Mouse (Mus musculus): Measurements from ENCODE around the gene Ablim2. TPM values are rescaled to one million over a fixed set of nuclear protein-coding genes. Genes with fewer than 3 reads are reported as not detected.

Ablim2 gene
- polyA plus RNA-seq (2015; fragmentation: Nextera tagmentation; extraction: Ambion mirVana): 1.1 and 1.8 TPM in 2 replicates

DNA sequence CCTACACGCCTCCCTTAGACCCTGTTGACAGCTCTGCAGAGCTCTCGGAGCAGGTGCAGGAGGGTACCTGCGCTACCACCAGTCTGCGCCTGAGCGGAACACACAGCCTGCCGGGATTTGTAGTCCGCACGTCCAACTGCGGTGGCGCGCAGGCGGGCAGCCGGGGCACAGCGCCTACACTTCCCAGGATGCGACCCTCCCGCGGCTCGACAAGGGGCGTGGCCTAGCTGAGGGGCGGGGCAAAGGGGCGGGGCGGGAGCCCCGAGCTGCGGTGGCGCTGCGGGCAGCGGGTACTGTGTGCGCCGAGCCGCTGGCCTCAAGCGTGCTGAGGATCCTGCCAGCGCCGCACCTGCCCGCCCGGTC is at the start of gene Ablim2:
Gene Ablim2, plus strand, starts transcription at position 242 of the 363 bp plus-strand sequence.
- ATAC-seq (ENCODE audit: low FRiP score, low read depth): peak; percentile 95
- no peaks in the 10 kb centered on the region for H3K36me3 ChIP-seq
- under 1% methylated on average over 35 of the region's 35 CpGs for WGBS
- H3K9ac ChIP-seq: peak within 1 kb of the TSS; percentile 59
- no peak within 1 kb of the TSS for H3K27ac ChIP-seq
- no peaks in the 10 kb centered on the region for H3K9me3 ChIP-seq
- peak within 1 kb of the TSS; percentile 61 for H3K4me3 ChIP-seq
- peak within 1 kb of the TSS; percentile 99 for H3K4me2 ChIP-seq (replicated peaks)
- peaks cover 62% of the 10 kb centered on the region for H3K27me3 ChIP-seq
- peaks cover 10% of the 10 kb centered on the region for H3K4me1 ChIP-seq

DNA sequence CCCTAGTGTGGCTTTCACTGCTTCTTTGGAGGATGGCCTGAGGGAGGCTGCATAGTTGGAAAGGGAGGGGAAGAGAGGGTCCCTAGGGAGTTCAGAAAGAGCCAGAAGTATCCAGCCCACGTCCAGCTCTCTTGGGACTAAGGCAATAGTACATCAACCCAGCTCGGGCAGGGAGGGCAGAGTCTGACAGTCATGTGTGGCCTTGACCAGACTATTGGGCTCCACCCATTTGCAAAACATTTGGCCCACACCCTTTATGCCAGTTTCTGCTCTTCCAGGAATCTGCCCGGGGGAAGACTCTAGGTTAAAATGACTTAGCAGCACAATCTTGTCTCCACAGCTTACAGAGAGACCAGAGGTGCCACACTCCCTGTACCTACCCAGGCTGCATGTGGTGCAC is 47.2 kb upstream of the Ablim2 start:
- H3K9me3 ChIP-seq: no peaks in the 10 kb centered on the region
- no peaks in the 10 kb centered on the region for H3K27me3 ChIP-seq
- no peak overlapping the region for H3K27ac ChIP-seq
- H3K36me3 ChIP-seq: no peaks in the 10 kb centered on the region
- H3K4me2 ChIP-seq (replicated peaks): no peak overlapping the region
- peaks cover 3% of the 10 kb centered on the region for H3K4me1 ChIP-seq
- ATAC-seq (ENCODE audit: low FRiP score, low read depth): no peak
- H3K4me3 ChIP-seq: no peak overlapping the region
- no peak overlapping the region for H3K9ac ChIP-seq
- 73% methylated on average over 3 of the region's 3 CpGs for WGBS

DNA sequence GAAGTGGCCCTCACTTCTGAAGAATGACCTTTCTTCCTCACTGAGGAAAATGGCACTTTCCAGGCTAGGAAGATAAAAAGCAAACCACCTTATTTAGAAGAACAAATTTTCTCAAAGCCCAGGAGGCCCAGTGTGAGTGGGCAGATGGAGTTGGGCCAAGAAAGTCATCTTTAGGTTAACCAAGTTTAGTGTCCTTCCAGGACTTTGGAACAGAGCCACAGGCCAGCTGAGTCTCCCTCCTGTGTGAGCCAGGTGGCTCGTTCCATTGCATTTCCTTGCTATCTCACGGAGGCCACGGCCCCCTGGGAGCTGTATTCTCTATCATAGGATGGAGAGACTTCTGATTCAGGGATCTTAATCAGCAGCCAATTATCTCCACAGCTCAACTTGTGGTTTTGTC is 46.7 kb upstream of the Ablim2 start:
- WGBS: 67% methylated on average over 3 of the region's 3 CpGs
- no peak overlapping the region for H3K27ac ChIP-seq

DNA sequence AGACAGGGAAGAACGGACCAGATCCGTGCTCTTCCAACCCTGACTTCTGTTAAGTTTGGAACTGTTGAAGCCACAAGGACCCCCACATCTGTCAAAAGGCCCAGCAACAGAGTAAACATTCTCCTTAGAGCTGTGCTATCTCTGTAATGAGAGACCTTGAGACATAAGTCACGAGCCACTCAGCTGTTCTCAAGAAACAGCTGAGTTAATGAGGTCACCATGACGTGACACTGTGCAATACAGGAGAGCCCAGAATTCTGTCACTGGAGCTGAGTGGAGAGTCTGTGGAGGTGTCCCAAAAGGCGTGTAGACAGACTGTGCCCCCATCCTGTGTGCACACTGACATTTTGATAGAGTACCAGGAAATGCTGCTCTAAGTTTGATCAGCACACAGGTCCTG is 45.2 kb upstream of the Ablim2 start:
- ATAC-seq (ENCODE audit: low FRiP score, low read depth): no peak
- Histone ChIP-seq H3K36me3 (no peaks in the 10 kb centered on the region), H3K27me3 (no peaks in the 10 kb centered on the region), H3K4me1 (peaks cover 3% of the 10 kb centered on the region), H3K9ac (no peak overlapping the region), H3K27ac (no peak overlapping the region), H3K9me3 (no peaks in the 10 kb centered on the region), H3K4me3 (no peak overlapping the region), H3K4me2 (replicated peaks) (no peak overlapping the region)
- WGBS: 63% methylated on average over 5 of the region's 5 CpGs

More for the DNA sequence above, 46.7 kb upstream of the Ablim2 start:
- H3K4me2 ChIP-seq (replicated peaks): no peak overlapping the region
- no peak overlapping the region for H3K4me3 ChIP-seq
- no peak for ATAC-seq (ENCODE audit: low FRiP score, low read depth)
- no peaks in the 10 kb centered on the region for H3K9me3 ChIP-seq
- H3K4me1 ChIP-seq: peaks cover 3% of the 10 kb centered on the region
- no peaks in the 10 kb centered on the region for H3K36me3 ChIP-seq
- no peak overlapping the region for H3K9ac ChIP-seq
- no peaks in the 10 kb centered on the region for H3K27me3 ChIP-seq

DNA sequence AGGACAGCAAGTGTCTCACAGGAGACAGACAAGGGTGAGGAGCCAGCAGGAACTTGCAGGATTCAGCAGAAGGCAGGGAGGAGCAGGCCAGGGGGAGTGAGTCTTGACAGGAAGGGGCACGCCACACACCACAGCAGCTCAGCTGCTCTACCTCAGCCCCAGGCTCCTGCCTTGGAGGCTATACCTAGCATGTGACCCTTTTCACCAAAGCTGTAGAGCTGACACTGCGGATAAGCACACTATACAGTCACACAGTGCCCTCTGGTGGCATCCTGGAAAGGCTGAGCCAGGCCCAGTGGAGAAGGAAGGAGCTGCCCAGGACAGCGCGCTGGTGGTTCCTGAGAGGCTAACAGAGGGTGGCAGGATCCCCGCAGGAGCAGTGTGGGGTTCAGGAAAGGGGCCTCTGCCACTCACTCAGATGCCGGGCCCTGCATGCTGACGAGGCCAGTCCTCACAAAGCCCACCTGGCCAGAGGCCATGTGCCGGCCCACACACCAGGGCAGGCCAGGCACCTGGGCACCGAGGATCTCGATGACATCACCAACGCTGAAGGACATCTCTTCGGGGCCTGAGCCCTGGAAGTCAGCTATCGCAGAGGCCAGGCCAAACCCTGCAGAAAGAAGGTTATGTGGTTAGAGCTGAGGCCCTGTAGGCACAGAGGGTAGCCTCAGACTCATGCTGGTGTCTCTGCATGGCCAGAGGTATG is 43.9 kb upstream of the Ablim2 start:
- Histone ChIP-seq H3K9me3 (no peaks in the 10 kb centered on the region), H3K9ac (no peak overlapping the region), H3K4me3 (no peak overlapping the region), H3K4me2 (replicated peaks) (no peak overlapping the region), H3K4me1 (peaks cover 3% of the 10 kb centered on the region), H3K36me3 (no peaks in the 10 kb centered on the region), H3K27me3 (no peaks in the 10 kb centered on the region), H3K27ac (no peak overlapping the region)
- 52% methylated on average over 13 of the region's 13 CpGs for WGBS
- ATAC-seq (ENCODE audit: low FRiP score, low read depth): peak; percentile 86

DNA sequence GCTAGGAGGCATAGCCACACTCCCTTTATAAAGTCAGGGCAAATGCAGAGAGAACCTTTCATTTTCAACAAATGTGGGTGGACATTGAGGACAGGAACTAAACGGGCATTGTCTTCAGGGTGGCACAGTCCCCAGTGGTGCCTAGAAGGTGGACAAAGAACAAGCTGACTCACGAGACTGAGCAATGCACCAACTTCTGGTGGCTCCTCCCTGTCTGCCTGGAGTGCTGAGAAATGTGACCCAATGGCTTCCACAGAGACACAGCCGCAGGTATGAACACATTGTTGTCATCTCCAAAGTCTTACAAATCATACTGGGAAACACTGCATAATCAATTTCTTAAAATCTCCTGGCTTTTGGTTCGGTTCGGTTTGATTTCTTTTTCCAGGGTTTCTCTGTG is 40.2 kb upstream of the Ablim2 start:
- H3K9me3 ChIP-seq: no peaks in the 10 kb centered on the region
- peaks cover 3% of the 10 kb centered on the region for H3K4me1 ChIP-seq
- no peak overlapping the region for H3K9ac ChIP-seq
- H3K4me3 ChIP-seq: no peak overlapping the region
- no peak overlapping the region for H3K27ac ChIP-seq
- H3K4me2 ChIP-seq (replicated peaks): no peak overlapping the region
- 83% methylated on average over 5 of the region's 5 CpGs for WGBS
- no peaks in the 10 kb centered on the region for H3K36me3 ChIP-seq
- no peaks in the 10 kb centered on the region for H3K27me3 ChIP-seq
- no peak for ATAC-seq (ENCODE audit: low FRiP score, low read depth)

DNA sequence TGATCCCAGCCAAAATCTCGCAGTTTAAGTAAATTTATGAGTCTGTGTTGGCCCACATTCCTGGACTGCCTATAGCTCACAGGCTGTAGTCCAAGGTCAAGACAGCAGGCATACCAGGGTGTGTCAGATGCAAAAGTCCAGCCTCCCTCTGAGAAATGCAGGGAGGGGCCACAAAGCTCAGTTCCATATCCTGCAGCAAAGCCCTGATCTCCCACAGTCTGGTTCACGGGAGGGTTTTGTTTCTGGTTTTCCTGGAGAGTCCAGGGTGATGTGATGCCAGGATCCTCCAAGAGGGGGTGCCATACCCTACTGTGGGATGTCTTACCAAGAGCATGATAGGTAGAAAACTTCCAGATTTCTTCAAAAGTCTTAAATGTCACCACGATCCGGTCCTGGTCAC is 39.7 kb upstream of the Ablim2 start:
- H3K4me2 ChIP-seq (replicated peaks): no peak overlapping the region
- 38% methylated on average over 4 of the region's 4 CpGs for WGBS
- no peaks in the 10 kb centered on the region for H3K36me3 ChIP-seq
- no peak overlapping the region for H3K27ac ChIP-seq
- peaks cover 3% of the 10 kb centered on the region for H3K4me1 ChIP-seq
- H3K9me3 ChIP-seq: no peaks in the 10 kb centered on the region
- H3K27me3 ChIP-seq: no peaks in the 10 kb centered on the region
- H3K4me3 ChIP-seq: no peak overlapping the region
- ATAC-seq (ENCODE audit: low FRiP score, low read depth): no peak
- H3K9ac ChIP-seq: no peak overlapping the region

DNA sequence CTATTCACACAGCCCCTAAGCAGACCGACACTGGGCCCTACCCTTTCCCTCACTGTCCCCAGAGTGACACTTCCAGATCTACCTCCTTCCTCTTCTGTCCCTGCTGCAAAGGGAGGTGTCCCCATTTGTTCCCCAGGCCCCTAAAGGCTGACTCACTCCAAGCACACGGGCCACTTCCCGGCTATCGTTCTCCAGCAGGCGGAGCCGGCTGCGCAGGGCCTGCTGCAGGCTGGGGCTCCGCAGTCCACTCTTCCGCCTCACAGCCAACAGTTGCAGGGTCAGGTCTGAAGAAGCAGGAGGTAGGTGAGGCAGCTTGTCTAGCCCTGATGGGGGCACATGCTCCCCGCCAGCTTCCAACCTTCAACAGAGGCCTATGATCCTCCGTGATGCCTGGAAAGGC is 38.9 kb upstream of the Ablim2 start:
- Histone ChIP-seq H3K4me2 (replicated peaks) (no peak overlapping the region), H3K27me3 (no peaks in the 10 kb centered on the region), H3K9ac (no peak overlapping the region), H3K4me3 (no peak overlapping the region), H3K36me3 (no peaks in the 10 kb centered on the region), H3K9me3 (no peaks in the 10 kb centered on the region), H3K4me1 (no peaks in the 10 kb centered on the region; the same call in 1 of the 2 replicates), H3K27ac (no peak overlapping the region)
- ATAC-seq (ENCODE audit: low FRiP score, low read depth): no peak
- 77% methylated on average over 11 of the region's 11 CpGs for WGBS

DNA sequence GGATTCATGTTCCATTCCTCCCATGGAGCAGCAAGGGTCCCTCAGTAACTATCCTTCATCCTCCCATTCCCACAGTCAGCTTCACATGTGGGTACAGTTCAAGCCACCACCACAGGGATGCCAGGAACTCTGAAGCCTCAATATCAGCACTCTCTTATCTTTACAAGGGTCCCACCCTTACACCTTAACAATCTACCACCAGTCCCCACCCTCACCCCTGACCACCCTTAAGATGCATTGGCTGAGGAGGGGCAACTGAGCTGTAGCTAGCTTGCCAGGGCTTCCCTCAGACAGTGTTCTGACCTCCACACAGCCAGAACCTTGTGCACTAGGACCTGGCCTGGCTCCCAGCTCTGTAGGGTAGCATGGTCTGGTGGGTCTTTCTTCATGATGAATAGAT is 38.3 kb upstream of the Ablim2 start:
- no peaks in the 10 kb centered on the region for H3K4me1 ChIP-seq
- H3K27me3 ChIP-seq: no peaks in the 10 kb centered on the region
- no peak overlapping the region for H3K4me2 ChIP-seq (replicated peaks)
- H3K9me3 ChIP-seq: no peaks in the 10 kb centered on the region
- ATAC-seq (ENCODE audit: low FRiP score, low read depth): no peak
- no peak overlapping the region for H3K4me3 ChIP-seq
- no peaks in the 10 kb centered on the region for H3K36me3 ChIP-seq
- H3K9ac ChIP-seq: no peak overlapping the region
- H3K27ac ChIP-seq: no peak overlapping the region

DNA sequence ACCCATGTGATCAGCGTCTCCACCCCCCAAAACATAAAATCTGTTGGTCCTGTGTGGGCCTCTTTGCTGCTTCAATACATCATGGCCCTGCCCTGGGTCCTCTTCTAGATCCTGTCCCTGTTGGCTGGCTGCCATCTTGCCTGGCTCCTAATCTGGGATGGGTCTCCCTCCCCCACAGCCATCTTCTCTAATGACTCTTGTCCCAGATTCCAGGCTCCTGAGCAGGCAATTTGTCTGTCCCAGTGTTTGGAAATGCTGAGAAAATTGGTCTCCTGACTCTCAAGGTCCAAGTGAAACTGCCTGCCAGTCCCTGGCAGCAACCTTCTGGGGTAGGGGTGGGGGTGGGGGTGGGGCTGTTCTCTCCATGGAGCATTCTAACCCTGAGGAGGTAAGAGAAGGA is 37.8 kb upstream of the Ablim2 start:
- no peak for ATAC-seq (ENCODE audit: low FRiP score, low read depth)
- Histone ChIP-seq H3K9ac (no peak overlapping the region), H3K4me2 (replicated peaks) (no peak overlapping the region), H3K27ac (no peak overlapping the region), H3K4me1 (no peaks in the 10 kb centered on the region), H3K27me3 (no peaks in the 10 kb centered on the region), H3K4me3 (no peak overlapping the region), H3K9me3 (no peaks in the 10 kb centered on the region), H3K36me3 (no peaks in the 10 kb centered on the region)
- 89% methylated on average over 1 of the region's 1 CpGs for WGBS

DNA sequence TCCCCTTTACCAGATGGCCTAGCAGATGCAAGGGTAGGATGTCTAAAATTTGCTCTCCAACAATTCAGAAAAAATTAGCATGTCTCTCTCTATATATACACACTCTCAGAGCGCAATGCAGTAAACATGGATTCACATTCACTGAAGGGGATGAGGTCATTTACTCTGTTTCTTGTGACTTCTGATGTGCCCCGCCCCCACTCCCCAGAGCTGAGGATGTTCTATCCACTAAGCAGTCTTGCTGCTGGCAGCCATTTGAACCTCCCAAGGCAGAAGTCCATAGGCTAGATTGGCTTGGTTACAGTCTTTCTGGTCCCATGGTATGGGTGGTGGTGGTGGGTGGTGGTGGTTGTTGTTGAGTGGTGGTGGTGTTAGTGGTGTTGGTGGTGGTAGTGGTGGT is 35.7 kb upstream of the Ablim2 start:
- no peak for ATAC-seq (ENCODE audit: low FRiP score, low read depth)
- 90% methylated on average over 2 of the region's 2 CpGs for WGBS
- Histone ChIP-seq H3K36me3 (no peaks in the 10 kb centered on the region), H3K9ac (no peak overlapping the region), H3K4me3 (no peak overlapping the region), H3K27ac (no peak overlapping the region), H3K27me3 (no peaks in the 10 kb centered on the region), H3K9me3 (no peaks in the 10 kb centered on the region), H3K4me2 (replicated peaks) (no peak overlapping the region), H3K4me1 (no peaks in the 10 kb centered on the region)

DNA sequence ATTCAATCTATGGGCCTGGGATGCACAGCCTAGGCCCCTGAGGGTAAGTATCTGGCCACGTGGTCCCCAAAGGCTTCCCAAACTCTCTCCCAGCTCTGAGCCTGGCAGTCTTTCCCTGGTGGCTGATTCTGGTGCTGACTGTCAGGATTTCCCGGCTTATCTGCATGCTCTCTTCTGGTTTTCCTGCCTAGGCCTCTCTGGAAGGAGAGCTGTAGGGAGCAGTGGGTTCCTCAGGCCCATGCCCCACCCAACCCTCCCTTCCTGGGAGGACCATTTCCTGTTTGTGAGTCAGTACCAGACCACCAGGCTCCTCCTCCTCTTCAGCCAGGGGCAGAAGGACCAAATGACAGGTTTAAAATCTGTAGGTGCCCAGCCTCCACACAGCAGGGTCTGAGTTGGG is 35.0 kb upstream of the Ablim2 start:
- Histone ChIP-seq H3K4me2 (replicated peaks) (no peak overlapping the region), H3K4me1 (no peaks in the 10 kb centered on the region), H3K27me3 (no peaks in the 10 kb centered on the region), H3K4me3 (no peak overlapping the region), H3K9me3 (no peaks in the 10 kb centered on the region), H3K9ac (no peak overlapping the region), H3K36me3 (no peaks in the 10 kb centered on the region), H3K27ac (no peak overlapping the region)
- no peak for ATAC-seq (ENCODE audit: low FRiP score, low read depth)
- 50% methylated on average over 2 of the region's 2 CpGs for WGBS

DNA sequence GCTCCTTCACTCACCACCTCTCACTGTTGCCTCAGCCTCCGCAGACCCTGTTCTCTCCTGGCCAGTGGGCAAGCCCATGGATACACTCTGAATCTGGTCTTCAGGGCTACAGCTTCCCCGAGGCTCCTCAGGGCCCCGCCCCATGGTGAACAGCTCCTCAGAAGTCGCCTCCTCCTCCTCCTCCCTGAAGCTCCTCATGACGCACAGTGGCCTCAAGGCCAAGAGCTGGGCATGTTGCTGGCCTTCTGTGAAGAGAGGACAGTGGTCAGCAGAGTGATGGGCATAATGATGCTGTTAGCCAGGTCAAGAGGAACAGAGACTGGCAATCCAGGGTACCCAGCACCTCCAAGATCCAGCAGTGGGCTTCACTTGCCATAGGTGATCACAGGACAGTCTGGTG is 33.8 kb upstream of the Ablim2 start:
- Histone ChIP-seq H3K27me3 (no peaks in the 10 kb centered on the region), H3K27ac (no peak overlapping the region), H3K36me3 (no peaks in the 10 kb centered on the region), H3K4me2 (replicated peaks) (no peak overlapping the region), H3K4me3 (no peak overlapping the region), H3K9me3 (no peaks in the 10 kb centered on the region), H3K9ac (no peak overlapping the region), H3K4me1 (peaks cover 3% of the 10 kb centered on the region)
- 78% methylated on average over 5 of the region's 5 CpGs for WGBS
- no peak for ATAC-seq (ENCODE audit: low FRiP score, low read depth)

All from limb, embryonic 13.5 days (tissue).